Mouse (Mus musculus) adrenal gland, adult 18-20 months (tissue): ENCODE measurements around the gene Prdx5. TPM values are rescaled to one million over a fixed set of nuclear protein-coding genes. Genes with fewer than 3 reads are reported as not detected.

ENCODE experiments used
- DNase-seq, 2 experiments: peaks; one replicate each; pipeline ENCODE4 v3.0.0; 2021 to 2022; ENCODE audit warnings: low spot score in 2 of 2
- total RNA-seq, 2 experiments: library from RNA; stranded (reverse); gene quantifications; 1 replicate in 1 of 2; 2 replicates in 1 of 2; pipeline ENCODE4 v1.2.3; 2021

Gene Prdx5
- total RNA-seq, 2 experiments from 2014 or later, result 303 to 375 TPM

DNA sequence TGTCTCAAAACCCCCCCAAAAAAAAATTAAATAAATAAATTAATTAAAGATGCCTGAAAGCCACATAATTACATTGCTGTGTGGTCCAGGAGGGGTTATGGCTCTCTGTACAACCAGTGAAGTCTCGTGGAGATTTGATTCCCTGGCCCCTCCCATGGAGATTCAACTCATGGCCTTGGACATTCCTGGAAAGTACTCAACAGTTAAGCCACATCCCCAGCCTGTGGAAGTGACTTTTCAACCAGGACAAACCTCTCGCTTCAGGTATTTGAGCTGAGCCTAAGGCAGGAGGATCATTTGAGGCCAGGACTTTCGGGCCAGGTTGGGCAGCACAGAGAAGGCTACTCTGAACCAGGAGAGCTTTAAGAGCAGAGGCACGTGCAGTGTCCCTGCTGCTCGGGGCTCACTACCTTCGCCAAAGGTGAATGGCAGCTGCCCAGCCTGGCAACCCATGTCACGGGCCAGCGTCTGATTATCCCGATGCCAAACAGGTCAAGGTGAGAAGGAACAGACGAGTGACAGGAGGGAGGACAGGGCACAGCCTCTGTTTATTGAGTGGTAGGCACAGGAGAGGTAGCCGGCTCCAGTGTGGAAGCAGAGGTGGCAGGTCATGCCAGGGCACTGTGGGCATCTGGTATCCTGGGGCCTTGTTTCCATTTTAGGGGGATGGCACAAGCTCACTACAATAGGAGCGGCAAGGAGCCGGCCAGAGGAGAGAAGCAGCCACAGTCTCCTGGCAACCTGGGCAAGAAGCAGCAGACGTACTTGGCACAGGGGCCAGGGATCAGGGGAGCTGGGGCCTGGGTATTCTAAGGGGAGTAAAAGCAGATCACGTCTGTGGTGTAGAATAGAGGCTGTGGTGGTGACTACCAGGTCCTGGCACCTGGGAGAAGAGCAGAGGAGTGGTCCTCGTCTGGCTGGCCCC, 27.9 kb upstream of the Prdx5 start:
- DNase-seq, result no peak

DNA sequence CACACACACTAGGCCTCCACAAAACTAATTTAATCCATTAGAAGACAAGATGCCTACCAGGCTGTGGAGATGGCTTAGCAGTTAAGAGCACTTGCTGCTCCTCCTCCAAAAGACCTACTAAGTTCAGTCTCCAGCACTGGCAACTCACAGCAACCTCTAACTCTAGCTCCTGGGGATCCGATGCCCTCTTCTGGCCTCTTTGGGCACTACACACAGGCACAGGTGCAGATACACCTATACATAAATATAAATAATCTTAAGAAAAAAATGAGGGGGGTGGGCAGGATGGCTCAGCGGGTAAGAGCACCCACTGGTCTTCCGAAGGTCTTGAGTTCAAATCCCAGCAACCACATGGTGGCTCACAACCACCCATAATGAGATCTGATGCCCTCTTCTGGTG, 26.4 kb upstream of the Prdx5 start:
- DNase-seq, result no peak

GRCm38 (mm10) chr19:6934195-6934977, 24.5 kb upstream of the Prdx5 start, which contains the start of gene Kcnk4:
Gene Kcnk4, minus strand, starts transcription at chr19:6934515.
- DNase-seq, result no peak

DNA sequence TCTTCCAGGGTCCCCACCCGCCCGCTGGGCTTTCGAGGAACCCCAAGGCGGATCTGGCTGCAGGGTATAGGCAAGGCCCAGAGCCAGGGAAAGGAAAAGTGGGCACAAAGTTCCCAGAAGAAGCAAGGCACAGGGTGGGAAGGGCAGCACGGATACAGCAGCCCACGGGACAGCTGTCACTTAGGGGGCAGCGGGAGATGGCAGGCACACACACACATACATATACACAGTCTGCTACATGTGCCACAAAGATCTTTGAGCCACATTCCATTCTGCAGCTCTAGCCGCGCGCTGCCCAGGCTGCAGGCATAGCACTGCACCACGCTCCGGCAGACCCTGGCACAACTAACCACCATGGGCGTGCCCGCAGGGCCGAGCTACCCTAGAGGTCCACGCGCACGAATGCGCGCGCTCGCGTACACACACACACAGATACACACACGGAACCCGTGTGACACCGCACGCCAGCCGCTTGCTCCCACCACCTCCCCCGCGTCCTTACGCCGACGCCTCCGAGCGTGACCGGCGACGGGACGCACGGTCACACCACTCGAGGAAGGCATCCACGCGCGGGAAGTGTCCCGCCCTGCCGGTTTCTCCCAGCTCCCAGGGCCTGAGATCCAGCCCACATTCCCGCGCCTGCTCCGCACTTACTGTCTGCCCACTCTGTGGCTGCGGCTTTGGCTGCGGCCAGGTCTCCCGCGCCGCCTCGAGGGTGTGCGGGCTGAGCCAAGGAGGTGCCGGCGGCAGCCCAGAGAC, 23.7 kb upstream of the Prdx5 start:
- DNase-seq, result no peak

- DNase-seq, result no peak
Measured at GRCm38 (mm10) chr19:6933102-6933435, 23.2 kb upstream of the Prdx5 start.

GRCm38 (mm10) chr19:6932018-6932417, 22.1 kb upstream of the Prdx5 start:
- DNase-seq, result no peak

DNA sequence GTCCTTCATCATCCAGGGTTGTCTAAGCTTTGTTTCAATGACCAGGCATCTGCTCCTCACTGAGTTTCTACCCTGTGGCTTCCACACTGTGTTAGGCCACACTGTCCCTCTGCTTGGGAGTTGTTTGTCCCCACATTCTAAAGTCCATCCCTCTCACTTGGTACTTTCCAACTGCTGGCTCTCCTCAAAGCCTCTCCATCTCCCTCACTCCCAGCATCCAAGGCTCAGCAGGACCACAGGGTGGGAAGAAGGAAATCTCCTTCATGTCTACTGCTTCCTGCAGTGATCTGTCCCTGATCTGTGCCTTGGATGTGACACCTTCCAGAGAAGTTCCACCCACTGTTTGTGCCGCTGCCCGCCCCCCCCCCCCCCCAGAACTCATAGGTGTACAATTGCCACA, 21.1 kb upstream of the Prdx5 start:
- no peak for DNase-seq

GRCm38 (mm10) chr19:6928080-6928479, 18.2 kb upstream of the Prdx5 start:
- DNase-seq, result no peak

DNA sequence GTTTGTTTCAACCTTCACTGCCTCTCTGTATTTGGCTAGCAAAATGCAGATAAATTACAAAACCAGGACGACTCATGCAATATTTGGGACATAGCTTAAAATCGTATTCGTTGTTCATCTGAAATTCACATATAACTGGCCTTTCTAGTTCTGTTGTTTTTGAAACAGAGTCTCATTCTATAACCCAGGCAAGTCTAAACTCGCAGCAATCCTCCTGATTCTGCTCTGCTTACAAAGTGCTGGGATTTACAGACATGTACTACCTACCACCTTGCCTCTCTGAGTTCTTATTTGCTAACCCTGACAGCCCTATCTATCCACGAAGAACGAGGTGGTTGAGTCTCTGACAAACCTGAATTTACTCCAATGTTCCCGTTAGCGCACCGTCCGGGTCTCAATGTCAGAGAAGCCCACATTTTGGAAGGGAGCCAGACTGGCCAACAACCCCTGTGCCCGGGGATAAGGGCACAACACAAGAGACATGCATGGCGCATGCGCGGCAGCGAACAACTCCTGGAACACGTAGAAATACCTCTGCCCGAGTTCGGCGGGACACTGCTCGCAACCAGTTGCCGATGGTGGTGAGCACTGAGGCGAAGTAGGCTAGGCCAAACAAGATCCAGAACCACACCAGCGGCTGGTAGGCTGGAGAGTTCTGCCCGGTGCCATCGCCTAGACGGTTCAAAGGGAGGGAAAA, 16.8 kb upstream of the Prdx5 start:
- DNase-seq, result no peak

DNA sequence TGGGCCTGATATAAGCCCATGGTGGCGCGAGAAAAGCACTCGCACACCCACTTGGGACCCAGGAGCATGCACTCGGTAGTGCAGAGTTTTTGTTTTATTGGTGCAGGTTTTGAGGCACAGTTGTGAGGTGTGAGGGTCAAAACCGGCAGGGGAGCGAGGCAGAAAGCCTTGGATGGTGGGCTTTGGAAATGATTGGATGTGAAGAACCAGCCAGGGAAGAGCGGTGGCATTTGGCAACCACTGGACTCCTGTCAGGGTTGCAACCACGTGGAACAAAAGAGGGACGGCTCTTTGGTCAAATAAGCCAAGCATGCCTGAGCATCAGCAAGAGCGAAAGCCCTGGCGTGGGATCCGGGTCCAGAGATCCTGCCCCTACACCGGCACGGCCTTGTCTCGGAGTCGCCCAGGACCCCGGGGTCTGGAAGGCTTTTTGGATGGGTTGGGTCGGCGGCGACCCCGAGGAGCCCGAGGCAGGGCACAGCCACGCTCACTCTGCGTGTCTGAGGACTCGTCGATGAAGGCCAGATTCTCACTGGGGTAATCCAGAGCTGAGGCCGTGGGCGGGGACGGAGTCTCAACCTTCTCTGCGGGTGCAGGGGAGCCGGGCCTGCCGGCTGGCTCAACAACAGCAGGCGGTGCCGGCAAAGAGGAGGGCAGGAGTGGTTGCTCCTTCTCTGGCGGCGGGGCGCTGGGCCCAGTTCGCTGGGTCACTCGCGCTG, 15.9 kb upstream of the Prdx5 start:
- no peak for DNase-seq

GRCm38 (mm10) chr19:6925307-6925573, 15.3 kb upstream of the Prdx5 start, which contains the start of gene Catsperz:
Gene Catsperz, minus strand, starts transcription at chr19:6925380.
- no peak for DNase-seq

DNA sequence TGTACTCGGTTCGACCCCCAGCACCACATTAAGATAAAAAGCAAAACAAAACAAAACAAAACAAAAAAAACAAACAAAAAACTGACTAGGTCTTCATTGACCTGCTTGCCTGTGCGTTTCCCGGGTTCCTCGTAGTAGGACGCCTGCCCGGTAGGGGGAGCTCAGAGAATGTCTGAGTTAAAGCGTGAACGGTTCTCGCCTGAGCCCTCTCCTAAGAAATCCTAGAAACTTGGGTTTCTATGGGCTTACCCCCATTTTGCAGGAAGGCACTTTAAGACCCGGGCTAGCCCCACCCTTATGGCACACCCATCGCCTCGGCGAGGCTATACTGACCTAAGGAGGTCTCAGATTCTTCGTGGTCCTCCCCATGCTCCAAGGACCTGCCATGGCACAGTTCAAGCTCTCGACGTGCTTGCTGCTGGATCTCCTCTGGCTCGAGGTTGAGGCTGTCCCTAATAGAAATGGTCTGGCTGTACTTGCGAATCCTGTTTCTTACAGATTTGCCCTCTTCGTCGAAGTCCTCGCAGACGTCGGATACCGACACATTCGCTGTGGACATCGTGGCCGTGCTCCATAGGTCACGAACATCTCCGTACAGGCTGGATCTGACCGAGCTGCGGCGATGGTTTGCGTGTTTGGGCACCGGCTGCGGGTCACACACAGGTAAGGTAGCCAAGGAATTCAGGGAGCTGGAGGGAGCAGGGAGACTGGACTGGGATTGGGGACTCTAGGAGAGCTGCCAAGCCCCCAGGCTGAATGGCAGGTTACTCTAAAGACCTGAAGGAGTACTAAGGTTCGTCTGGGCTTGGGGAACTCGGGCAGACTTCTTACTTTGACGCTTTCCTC, 14.8 kb upstream of the Prdx5 start:
- peak; percentile 89 to 90 for DNase-seq

- no peak for DNase-seq
Measured at GRCm38 (mm10) chr19:6922901-6923735, 13.2 kb upstream of the Prdx5 start.

DNA sequence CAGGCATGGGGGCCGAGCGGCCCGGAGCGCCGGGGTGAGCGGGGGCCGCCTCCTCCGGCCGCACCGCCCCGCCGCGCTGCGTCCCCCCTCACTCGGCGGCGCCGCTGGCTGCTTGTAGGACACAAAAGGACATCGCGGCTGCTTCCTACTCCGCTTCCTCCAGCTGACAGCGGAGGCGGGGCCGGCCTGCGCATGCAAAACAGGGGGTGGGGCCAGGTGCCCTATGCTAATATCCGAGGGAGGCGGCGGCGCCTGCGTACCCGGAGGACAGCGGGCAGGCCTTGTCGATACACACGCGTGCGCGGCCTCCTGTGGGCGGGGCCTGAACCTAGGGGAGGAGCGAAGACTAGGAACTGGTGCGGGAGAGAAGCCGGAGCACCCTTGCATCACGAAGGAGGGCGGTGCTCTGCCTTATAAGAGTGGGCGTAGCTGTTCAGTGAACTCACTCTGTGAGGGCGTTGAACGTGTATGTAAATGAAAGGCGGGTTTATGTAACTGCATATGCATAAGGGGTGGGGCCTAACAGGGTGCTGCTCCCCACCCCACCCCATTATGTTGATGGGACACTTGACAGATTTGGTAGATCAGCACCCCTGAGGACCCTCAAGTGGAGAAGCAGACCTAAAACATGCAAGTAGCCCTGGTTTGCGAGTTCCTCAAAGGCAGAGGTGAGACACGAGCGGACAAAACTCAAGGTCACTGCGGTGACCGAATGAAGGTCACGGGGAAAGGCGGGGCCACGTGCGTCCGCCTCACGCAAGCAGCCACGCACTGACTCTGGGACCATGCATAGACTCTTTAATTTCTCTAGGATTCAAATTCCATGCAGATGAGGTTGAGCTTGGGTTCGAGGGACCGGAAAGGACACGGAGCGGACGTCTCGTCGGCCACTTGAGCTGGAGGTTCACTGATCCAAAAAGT, 12.0 kb upstream of the Prdx5 start, which contains the start of gene Esrra:
Gene Esrra (minus strand): TSS at position 167 of the 921 bp plus-strand sequence.
- DNase-seq, result peak; percentile 99

DNA sequence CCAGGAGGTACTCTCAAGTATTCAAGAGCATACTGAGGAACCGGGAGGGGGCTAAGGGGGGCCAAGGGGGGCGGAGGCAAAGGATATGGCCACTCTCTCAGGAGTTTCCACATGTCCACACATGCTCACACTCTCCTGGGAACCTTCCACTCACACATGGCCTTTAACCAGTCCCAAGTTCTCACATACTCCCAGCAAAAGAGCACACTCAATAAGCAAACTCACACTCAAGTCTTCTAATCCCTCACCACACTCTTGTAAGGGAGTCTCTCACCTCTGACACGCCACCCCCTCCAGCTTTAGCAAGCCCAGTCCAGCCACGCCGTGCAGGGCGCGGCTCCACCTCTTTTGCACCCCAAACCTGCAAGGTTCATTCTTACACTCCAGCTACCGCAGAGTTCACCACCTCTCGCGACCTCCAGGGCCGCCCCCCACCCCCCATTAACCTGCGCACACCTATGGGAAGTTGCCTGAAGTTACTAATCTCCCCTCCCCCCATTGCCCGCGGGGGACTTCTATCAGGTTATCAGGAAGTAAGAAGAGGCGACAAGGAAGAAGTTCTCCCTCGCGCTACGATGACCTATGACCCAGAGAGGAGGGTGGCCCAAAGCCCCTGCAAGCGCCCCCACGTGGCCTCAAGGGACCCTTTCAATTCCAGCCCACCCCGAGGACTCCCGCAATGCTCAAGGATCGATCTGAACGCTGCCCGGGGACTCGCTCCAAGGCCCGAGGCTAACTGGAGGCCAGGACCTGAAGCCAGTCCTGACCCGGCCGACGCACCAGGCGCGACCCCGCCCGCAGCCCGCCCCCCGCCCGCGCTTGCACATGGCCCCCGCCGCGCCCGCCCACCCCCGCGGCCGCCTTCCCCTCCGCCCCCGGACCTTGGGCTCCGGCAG, 11.1 kb upstream of the Prdx5 start:
- peak; percentile 33 to 55 for DNase-seq
